Mouse (Mus musculus) heart, adult 2 months (tissue): ENCODE measurements at regions not wholly inside any gene's neighbourhood (a gene's known extent, or its start where the extent isn't known, plus 50 kb on each side); places are given as distances from the start of the nearest gene placed in this dataset.

Experiments used
- CTCF ChIP-seq: fragments of 200-600 bp; IDR thresholded peaks from 2 replicates; pipeline ENCODE4 v1.8.1; 2022; ENCODE audit warnings: antibody characterized with exemption, mild to moderate bottlenecking, moderate library complexity
- POLR2A ChIP-seq: fragments of 200-500 bp; IDR thresholded peaks from 2 replicates; pipeline ENCODE4 v1.6.1; 2011; ENCODE audit warnings: mild to moderate bottlenecking, low read depth, low read length, control low read depth; ENCODE audit not compliant: insufficient read depth

DNA sequence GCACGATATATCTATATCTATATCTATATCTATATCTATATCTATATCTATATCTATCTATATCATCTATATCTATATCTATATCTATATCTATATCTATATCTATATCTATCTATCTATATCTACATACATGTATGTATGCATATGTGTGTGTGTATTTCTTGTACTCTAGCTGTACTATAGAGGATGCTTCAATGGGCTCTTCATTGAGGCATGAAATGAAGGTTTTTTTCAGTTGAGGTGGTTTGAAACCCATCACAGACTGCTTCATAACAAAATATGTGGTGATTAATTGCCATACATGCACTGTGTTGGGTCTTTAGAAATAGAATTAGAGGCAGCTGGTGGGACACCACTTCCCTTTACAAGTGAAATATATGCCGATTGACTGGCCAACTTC is 177.9 kb upstream of the Ogfrl1 start:
- TF ChIP-seq CTCF (no peak), POLR2A (no peak)
